Mouse (Mus musculus): ENCODE data around the gene Ap4b1. TPM values are rescaled to one million over a fixed set of nuclear protein-coding genes. Genes with fewer than 3 reads are reported as not detected.

Gene Ap4b1
- polyA plus RNA-seq (2012; rRNA removed) = 8.2 and 12.1 TPM in 2 replicates

DNA sequence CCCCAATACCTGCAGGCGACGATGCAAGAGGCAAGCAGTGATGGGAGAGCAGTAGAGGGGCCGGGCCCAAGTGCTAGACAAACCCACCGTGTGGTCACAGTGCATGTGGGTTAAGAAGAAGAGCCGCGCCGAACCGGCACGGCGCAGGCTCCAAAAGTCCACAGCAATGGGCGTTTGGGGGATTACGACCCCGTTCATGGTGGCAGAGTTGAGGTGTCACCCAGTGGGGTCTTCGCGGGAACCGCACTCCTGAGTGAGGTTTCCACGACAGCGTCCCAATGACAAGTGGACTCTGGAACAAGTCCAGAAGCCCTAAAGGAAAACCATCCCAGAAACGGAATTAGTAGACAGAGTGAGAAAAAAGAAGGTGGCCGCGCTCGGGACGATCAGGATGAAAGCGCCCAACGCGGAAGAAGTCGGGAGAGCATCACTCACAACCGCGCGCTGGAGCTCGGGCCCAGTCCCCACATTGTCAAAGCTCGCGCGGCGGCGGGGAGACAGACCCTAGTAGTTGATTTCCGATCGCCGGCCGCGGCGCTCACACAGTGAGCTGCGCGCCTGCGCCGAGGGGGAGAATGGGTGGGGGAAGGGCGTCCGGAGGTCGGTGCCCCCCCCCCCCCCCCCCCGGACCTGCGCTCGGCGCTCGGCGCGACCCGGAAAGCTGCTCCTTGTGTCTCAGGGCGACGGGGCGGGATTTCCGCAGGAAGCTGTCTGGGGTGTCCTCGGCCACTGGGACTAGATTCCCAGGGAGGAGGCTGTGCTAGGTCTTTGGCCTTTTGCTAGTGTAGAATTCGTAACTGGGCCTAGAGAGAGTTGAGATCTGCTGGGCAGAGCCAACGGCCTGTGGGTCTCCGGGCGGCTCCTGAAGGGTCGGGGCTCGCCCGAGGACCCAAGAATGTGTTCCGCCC lies at the start of gene Ap4b1, which contains the start of the genes Dclre1b and Gm43064:
Ap4b1 (plus strand) TSS at position 630 of the 908 bp plus-strand sequence.
Dclre1b (minus strand) TSS at position 554 of the 908 bp plus-strand sequence.
Gm43064 (plus strand) TSS at position 683 of the 908 bp plus-strand sequence.
- peak; percentile 89 for TF ChIP-seq POLR2A (IDR thresholded peaks at IDR 0.05; ENCODE audit: borderline replicate concordance, extremely low read depth, low read depth, low read length)
- TF ChIP-seq CTCF (IDR thresholded peaks at IDR 0.05; ENCODE audit: insufficient read depth, low read length) = no peak
- under 1% methylated on average over 70 of the region's 70 CpGs for WGBS
- Histone ChIP-seq H3K4me1 (ENCODE audit: control insufficient read depth, insufficient read depth, low read length) (no peaks in the 10 kb centered on the region; the same call in 1 of the 2 replicates), H3K4me3 (replicated peaks; ENCODE audit: extremely low read depth, low read depth, low read length) (peak within 1 kb of the TSS; percentile 79)
- DNase-seq = peak; percentile 83

- DNase-seq = no peak
- no peak overlapping the region for H3K4me3 ChIP-seq (replicated peaks; ENCODE audit: extremely low read depth, low read depth, low read length)
- peaks cover 11% of the 10 kb centered on the region for H3K4me1 ChIP-seq (ENCODE audit: control insufficient read depth, insufficient read depth, low read length)
- 42% methylated on average over 3 of the region's 3 CpGs for WGBS
- TF ChIP-seq CTCF (IDR thresholded peaks at IDR 0.05; ENCODE audit: insufficient read depth, low read length) (no peak), POLR2A (IDR thresholded peaks at IDR 0.05; ENCODE audit: borderline replicate concordance, extremely low read depth, low read depth, low read length) (no peak)
Measured at GRCm38 (mm10) chr3:103766789-103767188, 42.5 kb upstream of the Ap4b1 start.

DNA sequence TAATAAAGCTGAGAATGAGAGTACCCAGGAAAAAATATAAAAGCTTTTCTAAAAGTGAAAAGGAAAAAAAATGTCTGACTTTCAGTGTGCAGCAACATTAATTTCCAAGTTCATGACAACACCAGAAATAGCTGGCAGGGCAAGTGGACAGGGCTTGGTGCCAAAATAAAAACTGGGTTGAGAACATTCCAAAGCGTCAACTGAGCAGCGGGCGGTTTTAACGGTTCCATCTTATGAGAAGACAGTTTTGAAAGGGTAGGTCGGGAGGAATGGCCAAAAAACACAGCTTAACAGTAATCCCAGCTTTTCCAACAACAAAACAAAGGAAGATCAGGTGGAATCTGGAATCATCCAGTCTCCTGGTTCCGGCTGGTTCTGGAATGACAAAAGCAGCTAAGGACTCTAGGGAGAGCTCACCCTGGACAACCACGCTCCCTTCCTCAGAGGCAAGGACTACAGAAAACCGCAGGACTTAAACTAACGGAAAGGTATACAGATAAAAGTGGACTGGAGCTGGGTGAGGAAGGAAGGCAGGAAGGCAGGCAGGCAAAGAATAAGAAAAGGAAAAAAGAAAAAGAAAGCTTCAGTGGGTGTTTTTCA lies 37.7 kb upstream of the Ap4b1 start:
- TF ChIP-seq POLR2A (IDR thresholded peaks at IDR 0.05; ENCODE audit: borderline replicate concordance, extremely low read depth, low read depth, low read length) (no peak), CTCF (IDR thresholded peaks at IDR 0.05; ENCODE audit: insufficient read depth, low read length) (no peak)
- Histone ChIP-seq H3K4me3 (replicated peaks; ENCODE audit: extremely low read depth, low read depth, low read length) (no peak overlapping the region), H3K4me1 (ENCODE audit: control insufficient read depth, insufficient read depth, low read length) (peaks cover 29% of the 10 kb centered on the region)
- WGBS = 7% methylated on average over 9 of the region's 9 CpGs
- peak; percentile 67 for DNase-seq

- DNase-seq = no peak
- WGBS = 28% methylated on average over 4 of the region's 4 CpGs
- no peak overlapping the region for H3K4me3 ChIP-seq (replicated peaks; ENCODE audit: extremely low read depth, low read depth, low read length)
- TF ChIP-seq CTCF (IDR thresholded peaks at IDR 0.05; ENCODE audit: insufficient read depth, low read length) (no peak), POLR2A (IDR thresholded peaks at IDR 0.05; ENCODE audit: borderline replicate concordance, extremely low read depth, low read depth, low read length) (no peak)
- H3K4me1 ChIP-seq (ENCODE audit: control insufficient read depth, insufficient read depth, low read length) = peaks cover 29% of the 10 kb centered on the region
Measured at GRCm38 (mm10) chr3:103772846-103773245, 36.5 kb upstream of the Ap4b1 start.

GRCm38 (mm10) chr3:103773508-103773907 lies 35.8 kb upstream of the Ap4b1 start:
- peaks cover 29% of the 10 kb centered on the region for H3K4me1 ChIP-seq (ENCODE audit: control insufficient read depth, insufficient read depth, low read length)
- no peak overlapping the region for H3K4me3 ChIP-seq (replicated peaks; ENCODE audit: extremely low read depth, low read depth, low read length)
- no peak for TF ChIP-seq CTCF (IDR thresholded peaks at IDR 0.05; ENCODE audit: insufficient read depth, low read length)
- no peak for TF ChIP-seq POLR2A (IDR thresholded peaks at IDR 0.05; ENCODE audit: borderline replicate concordance, extremely low read depth, low read depth, low read length)
- WGBS = 52% methylated on average over 3 of the region's 3 CpGs
- no peak for DNase-seq

DNA sequence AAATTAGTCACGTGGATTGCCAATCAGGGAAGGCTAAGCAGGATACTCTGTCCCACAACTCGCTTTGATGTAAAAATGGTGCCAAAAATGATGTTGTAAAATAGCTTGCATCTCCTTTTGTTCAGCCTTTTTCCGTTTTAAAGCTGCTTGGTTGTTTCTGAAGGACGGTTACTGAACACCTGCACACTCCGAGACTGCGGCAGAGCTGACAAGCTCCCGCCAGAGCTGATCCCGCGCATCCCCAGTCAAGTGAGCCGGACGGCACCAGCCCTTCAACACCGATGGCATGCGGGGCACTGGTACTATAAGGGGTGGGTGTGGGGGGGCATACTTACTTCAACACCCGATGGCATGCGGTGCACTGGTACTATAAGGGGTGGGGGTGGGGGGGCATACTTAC lies 35.3 kb upstream of the Ap4b1 start:
- WGBS = 67% methylated on average over 15 of the region's 15 CpGs
- H3K4me1 ChIP-seq (ENCODE audit: control insufficient read depth, insufficient read depth, low read length) = peaks cover 33% of the 10 kb centered on the region
- no peak overlapping the region for H3K4me3 ChIP-seq (replicated peaks; ENCODE audit: extremely low read depth, low read depth, low read length)
- no peak for DNase-seq
- no peak for TF ChIP-seq POLR2A (IDR thresholded peaks at IDR 0.05; ENCODE audit: borderline replicate concordance, extremely low read depth, low read depth, low read length)

DNA sequence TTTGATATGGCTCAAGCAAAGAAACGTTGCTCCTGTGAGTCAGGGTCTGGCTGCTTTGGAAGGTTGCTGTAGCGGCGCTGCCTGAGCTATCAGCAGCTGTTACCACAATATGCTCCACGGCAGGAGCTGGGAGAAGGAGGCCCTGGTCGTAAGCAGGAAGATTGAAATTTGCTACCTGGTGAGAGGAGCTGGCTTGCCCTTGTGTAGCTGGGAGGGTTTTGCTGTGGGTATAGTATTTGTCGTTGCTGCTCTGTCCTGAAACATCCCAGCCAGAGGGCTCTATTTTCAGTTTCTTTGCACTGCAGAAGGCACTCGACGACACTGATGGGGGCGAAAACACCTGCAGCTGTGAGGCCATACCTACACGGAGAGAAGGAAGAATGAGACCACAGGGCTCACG lies 31.4 kb upstream of the Ap4b1 start:
- DNase-seq = no peak
- Histone ChIP-seq H3K4me1 (ENCODE audit: control insufficient read depth, insufficient read depth, low read length) (peaks cover 41% of the 10 kb centered on the region), H3K4me3 (replicated peaks; ENCODE audit: extremely low read depth, low read depth, low read length) (no peak overlapping the region)
- WGBS = 77% methylated on average over 11 of the region's 11 CpGs
- no peak for TF ChIP-seq CTCF (IDR thresholded peaks at IDR 0.05; ENCODE audit: insufficient read depth, low read length)
- TF ChIP-seq POLR2A (IDR thresholded peaks at IDR 0.05; ENCODE audit: borderline replicate concordance, extremely low read depth, low read depth, low read length) = no peak

GRCm38 (mm10) chr3:103778660-103779059 lies 30.7 kb upstream of the Ap4b1 start:
- WGBS = 45% methylated on average over 6 of the region's 6 CpGs
- no peak for TF ChIP-seq POLR2A (IDR thresholded peaks at IDR 0.05; ENCODE audit: borderline replicate concordance, extremely low read depth, low read depth, low read length)
- no peak for TF ChIP-seq CTCF (IDR thresholded peaks at IDR 0.05; ENCODE audit: insufficient read depth, low read length)
- H3K4me3 ChIP-seq (replicated peaks; ENCODE audit: extremely low read depth, low read depth, low read length) = no peak overlapping the region
- DNase-seq = no peak
- peaks cover 37% of the 10 kb centered on the region for H3K4me1 ChIP-seq (ENCODE audit: control insufficient read depth, insufficient read depth, low read length)

- DNase-seq = no peak
- WGBS = 48% methylated on average over 7 of the region's 7 CpGs
- Histone ChIP-seq H3K4me3 (replicated peaks; ENCODE audit: extremely low read depth, low read depth, low read length) (no peak overlapping the region), H3K4me1 (ENCODE audit: control insufficient read depth, insufficient read depth, low read length) (peaks cover 39% of the 10 kb centered on the region)
- no peak for TF ChIP-seq POLR2A (IDR thresholded peaks at IDR 0.05; ENCODE audit: borderline replicate concordance, extremely low read depth, low read depth, low read length)
- TF ChIP-seq CTCF (IDR thresholded peaks at IDR 0.05; ENCODE audit: insufficient read depth, low read length) = no peak
Measured at GRCm38 (mm10) chr3:103779183-103779582, 30.1 kb upstream of the Ap4b1 start.

Data from lung, adult 2 months (tissue).